Mouse (Mus musculus): ENCODE measurements at regions not wholly inside any gene's neighbourhood (a gene's known extent, or its start where the extent isn't known, plus 50 kb on each side); places are given as distances from the start of the nearest gene placed in this dataset.

- TF ChIP-seq JUND (IDR thresholded peaks at IDR 0.05; ENCODE audit: low read depth, low read length) (no peak), NRF1 (IDR thresholded peaks at IDR 0.05; ENCODE audit: insufficient read depth, low read depth, low read length, poor library complexity, severe bottlenecking) (no peak)
Measured at GRCm38 (mm10) chr10:19209751-19210150, 146.6 kb upstream of the Olig3 start.
